Mouse (Mus musculus): ENCODE measurements around the gene P3h3. TPM values are rescaled to one million over a fixed set of nuclear protein-coding genes. Genes with fewer than 3 reads are reported as not detected.
"Not testable (repeated sequence)": the region's sequence is repeated elsewhere in the genome, so short reads cannot be mapped to it uniquely, and the experiment has no call there.

Gene P3h3
- polyA plus RNA-seq, 1 experiment from 2014 or later: 12.3 TPM

GRCm38 (mm10) chr6:124804341-124804740 is 53.2 kb downstream of the P3h3 start:
- WGBS (ENCODE audit: missing documents): 90% methylated on average over 3 of the region's 3 CpGs
- Histone ChIP-seq H3K36me3 (ENCODE audit: inconsistent target) (no peaks in the 10 kb centered on the region), H3K79me2 (ENCODE audit: inconsistent target) (peaks cover 9% of the 10 kb centered on the region; the same call in 1 of the 2 replicates), H3K27ac (peak overlapping the region; percentile 95), H3K4me3 (ENCODE audit: inconsistent target) (peak overlapping the region; percentile 44)

- not testable (repeated sequence) for H3K27ac ChIP-seq; H3K36me3 ChIP-seq (ENCODE audit: inconsistent target); H3K79me2 ChIP-seq (ENCODE audit: inconsistent target); H3K4me3 ChIP-seq (ENCODE audit: inconsistent target)
- 96% methylated on average over 4 of the region's 4 CpGs for WGBS (ENCODE audit: missing documents)
Observed at GRCm38 (mm10) chr6:124803691-124804090, 53.9 kb downstream of the P3h3 start.

- Histone ChIP-seq H3K36me3 (ENCODE audit: inconsistent target) (no peaks in the 10 kb centered on the region), H3K4me3 (ENCODE audit: inconsistent target) (no peak overlapping the region), H3K27ac (no peak overlapping the region), H3K79me2 (ENCODE audit: inconsistent target) (peaks cover 4% of the 10 kb centered on the region; the same call in 1 of the 2 replicates)
- 97% methylated on average over 3 of the region's 3 CpGs for WGBS (ENCODE audit: missing documents)
Observed at GRCm38 (mm10) chr6:124803061-124803460, 54.5 kb downstream of the P3h3 start.

GRCm38 (mm10) chr6:124802400-124802799 is 55.2 kb downstream of the P3h3 start:
- not testable (repeated sequence) for H3K4me3 ChIP-seq (ENCODE audit: inconsistent target); H3K36me3 ChIP-seq (ENCODE audit: inconsistent target); H3K27ac ChIP-seq; H3K79me2 ChIP-seq (ENCODE audit: inconsistent target)
- WGBS (ENCODE audit: missing documents): 58% methylated on average over 4 of the region's 9 CpGs

GRCm38 (mm10) chr6:124796200-124796599 is 61.4 kb downstream of the P3h3 start:
- H3K79me2 ChIP-seq (ENCODE audit: inconsistent target): no peaks in the 10 kb centered on the region
- no peaks in the 10 kb centered on the region for H3K36me3 ChIP-seq (ENCODE audit: inconsistent target)
- no peak overlapping the region for H3K27ac ChIP-seq
- no peak overlapping the region for H3K4me3 ChIP-seq (ENCODE audit: inconsistent target)
- 90% methylated on average over 2 of the region's 2 CpGs for WGBS (ENCODE audit: missing documents)

GRCm38 (mm10) chr6:124795781-124796180 is 61.8 kb downstream of the P3h3 start:
- H3K36me3 ChIP-seq (ENCODE audit: inconsistent target): no peaks in the 10 kb centered on the region
- 94% methylated on average over 4 of the region's 4 CpGs for WGBS (ENCODE audit: missing documents)
- no peaks in the 10 kb centered on the region for H3K79me2 ChIP-seq (ENCODE audit: inconsistent target)
- no peak overlapping the region for H3K4me3 ChIP-seq (ENCODE audit: inconsistent target)
- no peak overlapping the region for H3K27ac ChIP-seq

- H3K4me3 ChIP-seq (ENCODE audit: inconsistent target): no peak overlapping the region
- no peaks in the 10 kb centered on the region for H3K79me2 ChIP-seq (ENCODE audit: inconsistent target)
- no peak overlapping the region for H3K27ac ChIP-seq
- no peaks in the 10 kb centered on the region for H3K36me3 ChIP-seq (ENCODE audit: inconsistent target)
- 95% methylated on average over 3 of the region's 3 CpGs for WGBS (ENCODE audit: missing documents)
Observed at GRCm38 (mm10) chr6:124791911-124792310, 65.6 kb downstream of the P3h3 start.

Other genes starting within 250 kb of the P3h3 start
- not detected in 3 replicates for gene C1s2, start 221.7 kb downstream of the P3h3 start, polyA plus RNA-seq (2018)
- gene Lpcat3, start 194.7 kb downstream of the P3h3 start, polyA plus RNA-seq (2018): 42.1 to 61.4 TPM (median 45.7 TPM) in 3 replicates
- 27.4 to 82.6 TPM (median 54.2 TPM) in 3 replicates for gene Emg1, start 145.6 kb downstream of the P3h3 start, polyA plus RNA-seq (2018)
- 84.2 to 177 TPM (median 93.5 TPM) in 3 replicates for gene Phb2, start 145.4 kb downstream of the P3h3 start, polyA plus RNA-seq (2018)
- gene Ptpn6, start 119.0 kb downstream of the P3h3 start, polyA plus RNA-seq (2018): 172 to 251 TPM (median 215 TPM) in 3 replicates
- 43.6 to 99.2 TPM (median 63.8 TPM) in 3 replicates for gene Grcc10, start 116.4 kb downstream of the P3h3 start, polyA plus RNA-seq (2018)
- not detected in 3 replicates for gene Gm45234, start 101.7 kb downstream of the P3h3 start, polyA plus RNA-seq (2018)
- 17.0 to 35.6 TPM (median 21.7 TPM) in 3 replicates for gene Atn1, start 101.2 kb downstream of the P3h3 start, polyA plus RNA-seq (2018)
- 4.8 to 9.6 TPM (median 6.7 TPM) in 3 replicates for gene Eno2, start 88.1 kb downstream of the P3h3 start, polyA plus RNA-seq (2018)
- gene Lrrc23, start 78.0 kb downstream of the P3h3 start, polyA plus RNA-seq (2018): not detected in 3 replicates
- gene Spsb2, start 49.1 kb downstream of the P3h3 start, polyA plus RNA-seq (2018): 24.2 to 48.9 TPM (median 43.2 TPM) in 3 replicates
- 195 to 347 TPM (median 203 TPM) in 3 replicates for gene Tpi1, start 43.5 kb downstream of the P3h3 start, polyA plus RNA-seq (2018)
- 61.4 to 91.7 TPM (median 71.1 TPM) in 3 replicates for gene Usp5, start 28.3 kb downstream of the P3h3 start, polyA plus RNA-seq (2018)
- gene Cdca3, start 28.2 kb downstream of the P3h3 start, polyA plus RNA-seq (2018): 3.2 to 22.0 TPM (median 8.6 TPM) in 3 replicates
- gene Gnb3, start 17.5 kb downstream of the P3h3 start, polyA plus RNA-seq (2018): 0.27 TPM in 1 of 3 replicates, not detected in the others
- 20.0 to 195 TPM (median 70.2 TPM) in 3 replicates for gene Gpr162, start 6.2 kb upstream of the P3h3 start, polyA plus RNA-seq (2018)
- 49.3 to 211 TPM (median 83.5 TPM) in 3 replicates for gene Cd4, start 30.5 kb upstream of the P3h3 start, polyA plus RNA-seq (2018)
- 1.5 to 1.8 TPM (median 1.5 TPM) in 3 replicates for gene Lag3, start 54.0 kb upstream of the P3h3 start, polyA plus RNA-seq (2018)
- 540 to 1,227 TPM (median 1,212 TPM) in 3 replicates for gene Ptms, start 62.4 kb upstream of the P3h3 start, polyA plus RNA-seq (2018)
- gene Mlf2, start 73.6 kb upstream of the P3h3 start, polyA plus RNA-seq (2018): 179 to 203 TPM (median 199 TPM) in 3 replicates
- gene Cops7a, start 107.8 kb upstream of the P3h3 start, polyA plus RNA-seq (2018): 42.8 to 68.7 TPM (median 51.4 TPM) in 3 replicates
- 10.8 to 32.4 TPM (median 17.5 TPM) in 3 replicates for gene Pianp, start 138.9 kb upstream of the P3h3 start, polyA plus RNA-seq (2018)
- 35.4 to 57.8 TPM (median 41.9 TPM) in 3 replicates for gene Zfp384, start 151.4 kb upstream of the P3h3 start, polyA plus RNA-seq (2018)
- gene Ing4, start 182.0 kb upstream of the P3h3 start, polyA plus RNA-seq (2018): 40.7 to 67.3 TPM (median 57.5 TPM) in 3 replicates
- 1.4 to 5.9 TPM (median 3.2 TPM) in 3 replicates for gene Acrbp, start 191.9 kb upstream of the P3h3 start, polyA plus RNA-seq (2018)
- 10.0 to 28.0 TPM (median 23.5 TPM) in 3 replicates for gene Lpar5, start 210.2 kb upstream of the P3h3 start, polyA plus RNA-seq (2018)
- 102 to 280 TPM (median 126 TPM) in 3 replicates for gene Chd4, start 238.2 kb upstream of the P3h3 start, polyA plus RNA-seq (2018)

Data from macrophage (primary cell).